In the genomic region with DNA sequence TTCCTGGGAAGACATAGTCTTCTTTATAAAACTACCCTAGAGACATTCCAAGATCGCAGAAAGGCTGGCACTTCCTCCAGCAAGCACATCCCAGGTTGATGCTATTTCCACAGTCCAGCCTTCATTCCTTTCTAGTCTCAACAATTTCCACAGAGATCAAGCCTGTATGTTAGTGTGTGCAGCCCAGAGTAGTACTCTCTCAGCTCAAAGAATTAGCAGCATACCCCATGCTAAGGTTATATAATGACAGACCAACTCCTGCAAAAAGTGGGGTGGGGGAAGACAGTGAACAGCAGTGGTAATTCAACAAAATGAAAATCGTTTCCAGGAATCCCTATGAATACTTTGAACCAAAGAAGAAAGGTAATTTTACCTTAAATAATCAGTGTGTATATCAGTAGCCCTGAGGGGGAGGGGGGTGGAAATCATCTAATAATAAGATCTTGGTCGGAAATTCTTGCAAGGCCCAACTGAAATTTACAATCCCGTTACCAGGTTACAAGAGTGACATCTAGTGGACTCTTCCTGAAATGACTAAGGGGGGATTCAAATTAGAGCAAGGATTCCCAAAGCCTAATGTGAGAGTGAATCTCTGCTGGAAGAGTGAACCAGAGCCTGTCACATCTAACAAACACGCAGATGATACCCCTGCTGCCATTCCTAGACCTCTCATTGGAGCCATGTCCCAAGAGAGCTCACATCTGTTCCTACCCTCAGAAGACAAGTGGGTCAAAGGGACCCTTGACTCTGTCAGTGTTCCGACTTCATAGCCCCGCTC, we compare ENCODE assay signal across 7 mouse cellular contexts.
DNase-seq lines count a peak whose midpoint lies in the region; ATAC-seq and TF ChIP-seq lines count a peak whose summit lies in the region.

No protein-coding gene starts in this region.

- H3K9ac ChIP-seq in liver, postnatal 0 days (replicated peaks) = no peak overlapping the region
- no peak overlapping the region for H3K9ac ChIP-seq in liver, embryonic 11.5 days (ENCODE audit: low read depth, low read length)

- no peak for ATAC-seq in liver, postnatal 0 days
- ATAC-seq in liver, embryonic 11.5 days (replicated peaks; ENCODE audit: low FRiP score) = no peak
- peak; percentile 60 for ATAC-seq in inflammation-experienced regulatory T-cells, adult 6 months
- peak; percentile 84 for ATAC-seq in megakaryocyte-erythroid progenitor cell, adult 5-6 weeks (replicated peaks; ENCODE audit: low FRiP score, low TSS enrichment, poor library complexity, severe bottlenecking)

- WGBS in liver, postnatal 0 days (ENCODE audit: insufficient replicate concordance) = 45% methylated on average over 7 of the region's 7 CpGs
- WGBS in liver, embryonic 11.5 days = 46% methylated on average over 7 of the region's 7 CpGs

- H3K36me3 ChIP-seq in liver, postnatal 0 days (replicated peaks; ENCODE audit: insufficient read depth, low read length) = no peaks in the 10 kb centered on the region
- no peaks in the 10 kb centered on the region for H3K36me3 ChIP-seq in liver, embryonic 11.5 days (ENCODE audit: control insufficient read depth, insufficient read depth, low read length)

- H3K4me3 ChIP-seq in liver, postnatal 0 days (ENCODE audit: low read depth, low read length) = no peak overlapping the region
- no peak overlapping the region for H3K4me3 ChIP-seq in liver, embryonic 11.5 days (ENCODE audit: low read depth, low read length)

- H3K9me3 ChIP-seq in liver, postnatal 0 days (ENCODE audit: low read length) = no peaks in the 10 kb centered on the region
- H3K9me3 ChIP-seq in liver, embryonic 11.5 days (ENCODE audit: control insufficient read depth, low read length) = no peaks in the 10 kb centered on the region

- no peak overlapping the region for H3K4me2 ChIP-seq in liver, postnatal 0 days (ENCODE audit: low read depth, low read length)
- no peak overlapping the region for H3K4me2 ChIP-seq in liver, embryonic 11.5 days

- H3K27ac ChIP-seq in liver, postnatal 0 days (ENCODE audit: low read depth) = no peak overlapping the region
- H3K27ac ChIP-seq in liver, embryonic 11.5 days (ENCODE audit: low read depth, low read length) = no peak overlapping the region

- no peaks in the 10 kb centered on the region for H3K4me1 ChIP-seq in liver, postnatal 0 days (ENCODE audit: insufficient read depth)
- H3K4me1 ChIP-seq in liver, embryonic 11.5 days (replicated peaks; ENCODE audit: control insufficient read depth, insufficient read depth, low read length) = no peaks in the 10 kb centered on the region

- no peak for DNase-seq in liver, postnatal 0 days
- no peak for DNase-seq in liver, embryonic 11.5 days (ENCODE audit: low spot score)
- DNase-seq in ZHBTc4 (ENCODE audit: low read depth, low spot score) = peak; percentile 46
- DNase-seq in embryo, embryonic 9.5 days (ENCODE audit: extremely low spot score) = peak; percentile 57
- peak; percentile 24 for DNase-seq in thymus, postnatal 25 days

- TF ChIP-seq CTCF in liver, postnatal 0 days (IDR thresholded peaks at IDR 0.05; ENCODE audit: low read depth) = peak; percentile 71

- no peak for TF ChIP-seq EP300 in liver, postnatal 0 days (IDR thresholded peaks at IDR 0.05; ENCODE audit: low read depth)

- no peaks in the 10 kb centered on the region for H3K27me3 ChIP-seq in liver, postnatal 0 days (ENCODE audit: insufficient read depth, low read length)
- H3K27me3 ChIP-seq in liver, embryonic 11.5 days (replicated peaks; ENCODE audit: control insufficient read depth, insufficient read depth, low read length) = no peaks in the 10 kb centered on the region

Comparison
In these comparisons a context has a peak if more than half of its experiments do, and no peak if none do; other contexts are left out.
1. ATAC-seq: peak in inflammation-experienced regulatory T-cells, adult 6 months (single experiment) and megakaryocyte-erythroid progenitor cell, adult 5-6 weeks (single experiment); none in liver, postnatal 0 days (single experiment) and liver, embryonic 11.5 days (single experiment).
2. DNase-seq: peak in ZHBTc4 (single experiment), embryo, embryonic 9.5 days (single experiment) and thymus, postnatal 25 days (single experiment); none in liver, postnatal 0 days (single experiment) and liver, embryonic 11.5 days (single experiment).